In the genomic region with DNA sequence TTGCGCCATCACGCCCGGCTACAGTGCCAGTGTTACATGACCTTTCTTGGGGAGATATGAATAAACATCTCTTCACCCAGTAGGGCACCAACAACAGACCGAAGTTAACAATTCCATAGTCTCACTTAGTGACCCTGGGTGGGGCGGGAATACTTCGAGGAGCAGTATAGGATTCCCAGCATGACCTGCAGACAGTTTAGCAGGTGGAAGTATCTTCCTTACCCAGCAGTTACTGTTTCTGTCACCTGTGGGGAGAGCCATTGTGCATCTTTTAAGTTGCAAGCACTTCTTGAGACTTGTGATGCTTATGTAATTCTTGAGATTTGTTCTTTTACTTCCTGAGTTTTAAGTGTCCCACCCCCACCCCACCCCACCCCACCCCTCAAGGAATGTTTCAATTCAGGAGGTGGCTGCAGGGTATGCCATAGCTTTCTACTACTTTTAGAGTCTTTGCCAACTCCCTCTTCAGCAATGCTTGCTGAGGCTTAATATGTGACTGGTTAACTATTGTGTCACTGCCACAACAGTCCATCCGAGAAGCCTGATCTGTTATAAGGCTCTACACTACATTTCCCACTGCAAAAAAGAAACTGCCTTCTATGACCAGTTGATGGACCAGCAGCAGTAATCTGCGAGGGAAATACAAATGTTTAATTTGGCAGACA, we compare ENCODE assay signal across 23 mouse cellular contexts. TPM values are rescaled to one million over a fixed set of nuclear protein-coding genes. Genes with fewer than 3 reads are reported as not detected.
A peak's percentile ranks its signal among the peaks of the same experiment; 100 is the strongest.
DNase-seq lines count a peak whose midpoint lies in the region; ATAC-seq lines count a peak whose summit lies in the region.
"Had no signal": no experiment of that assay in that cellular context is flagged by ENCODE, and none has a peak within 500 bp of the region (broad histone marks: within the 10 kb centered on the region; RNA-seq: fewer than 3 reads in every experiment).

No protein-coding gene starts in this region.

- 86% methylated on average over 8 of the region's 8 CpGs for WGBS in heart, embryonic 12.5 days
- WGBS in kidney, embryonic 14.5 days, result 90% methylated on average over 8 of the region's 8 CpGs

- peak overlapping the region; percentile 24; the same call in 1 of the 2 replicates for H3K9ac ChIP-seq in heart, embryonic 12.5 days
- no peak overlapping the region for H3K9ac ChIP-seq in kidney, embryonic 14.5 days (ENCODE audit: low read depth, low read length)
- H3K9ac ChIP-seq: embryonic facial prominence, embryonic 12.5 days; liver, embryonic 13.5 days; midbrain, embryonic 12.5 days; neural tube, embryonic 12.5 days had no signal

- no peak for DNase-seq in heart, adult 18-20 months
- DNase-seq in kidney, adult 9 months, result peak; percentile 36
- DNase-seq in lung, postnatal 25 days (ENCODE audit: low spot score), result peak; percentile 51
- DNase-seq in lung, postnatal 36 days, result no peak
- DNase-seq in ZHBTc4 (ENCODE audit: low read depth, low spot score), result peak; percentile 80
- DNase-seq in MN1 (ENCODE audit: low spot score), result no peak
- DNase-seq: adrenal gland, postnatal 25 days; cerebellum, adult 11 months; cerebellum, postnatal 10 days; gastrocnemius, postnatal 36 days; liver, embryonic 13.5 days; lung, postnatal 4 days; thymus, postnatal 36 days had no signal

- H3K36me3 ChIP-seq in heart, embryonic 12.5 days, result peaks cover 36% of the 10 kb centered on the region
- H3K36me3 ChIP-seq in kidney, embryonic 14.5 days (ENCODE audit: control insufficient read depth, insufficient read depth, low read length), result peaks cover 39% of the 10 kb centered on the region

- peak overlapping the region; percentile 85 for H3K27ac ChIP-seq in heart, embryonic 12.5 days (ENCODE audit: poor library complexity, severe bottlenecking)
- H3K27ac ChIP-seq in kidney, embryonic 14.5 days (ENCODE audit: low read depth, low read length), result no peak overlapping the region
- H3K27ac ChIP-seq: embryonic facial prominence, embryonic 12.5 days; hindbrain, embryonic 10.5 days; hindbrain, postnatal 0 days; liver, embryonic 13.5 days; midbrain, embryonic 12.5 days; neural tube, embryonic 12.5 days had no signal

- H3K27me3 ChIP-seq in heart, embryonic 12.5 days (replicated peaks), result no peaks in the 10 kb centered on the region
- no peaks in the 10 kb centered on the region for H3K27me3 ChIP-seq in kidney, embryonic 14.5 days (ENCODE audit: control insufficient read depth, insufficient read depth, low read length)
- H3K27me3 ChIP-seq: CH12.LX; embryonic facial prominence, embryonic 12.5 days; liver, embryonic 13.5 days; midbrain, embryonic 12.5 days; neural tube, embryonic 12.5 days had no signal

- no peaks in the 10 kb centered on the region for H3K9me3 ChIP-seq in heart, embryonic 12.5 days (replicated peaks)
- H3K9me3 ChIP-seq in kidney, embryonic 14.5 days (ENCODE audit: control insufficient read depth, low read length), result no peaks in the 10 kb centered on the region
- H3K9me3 ChIP-seq: embryonic facial prominence, embryonic 12.5 days; hindbrain, embryonic 10.5 days; liver, embryonic 13.5 days; midbrain, embryonic 12.5 days; neural tube, embryonic 12.5 days had no signal

- no peak overlapping the region for H3K4me3 ChIP-seq in heart, embryonic 12.5 days
- no peak overlapping the region for H3K4me3 ChIP-seq in kidney, embryonic 14.5 days (ENCODE audit: low read length)
- H3K4me3 ChIP-seq: embryonic facial prominence, embryonic 12.5 days; hindbrain, embryonic 10.5 days; liver, embryonic 13.5 days; midbrain, embryonic 12.5 days; neural tube, embryonic 12.5 days had no signal

- no peak for ATAC-seq in heart, embryonic 12.5 days (ENCODE audit: insufficient number of reproducible peaks, low FRiP score)
- no peak for ATAC-seq in kidney, embryonic 14.5 days (ENCODE audit: low FRiP score, low TSS enrichment)
- ATAC-seq: forebrain, embryonic 14.5 days; hindbrain, postnatal 0 days; intestine, postnatal 0 days had no signal

- peaks cover 73% of the 10 kb centered on the region for H3K4me1 ChIP-seq in heart, embryonic 12.5 days (replicated peaks)
- H3K4me1 ChIP-seq in kidney, embryonic 14.5 days (ENCODE audit: control insufficient read depth, insufficient read depth, low read length), result peaks cover 17% of the 10 kb centered on the region; the same call in 1 of the 2 replicates

- no peak overlapping the region for H3K4me2 ChIP-seq in heart, embryonic 12.5 days
- no peak overlapping the region for H3K4me2 ChIP-seq in kidney, embryonic 14.5 days (replicated peaks; ENCODE audit: low read depth, low read length)
- H3K4me2 ChIP-seq: embryonic facial prominence, embryonic 12.5 days; liver, embryonic 13.5 days; midbrain, embryonic 12.5 days; neural tube, embryonic 12.5 days had no signal

RNA-seq across cellular contexts. Expression of gene Get4, which starts 6.4 kb away (rescaled TPM):
- polyA plus RNA-seq in heart, embryonic 12.5 days (2016; fragmentation: Nextera tagmentation; extraction: Ambion mirVana), result 151 and 158 TPM in 2 replicates
- total RNA-seq in heart, adult 18-20 months (2021), result 10 to 100 TPM; 42.0 to 44.7 TPM
- 132 and 156 TPM in 2 replicates for polyA plus RNA-seq in kidney, embryonic 14.5 days (2014; fragmentation: Nextera tagmentation; extraction: Ambion mirVana)

RNA-seq across cellular contexts. Expression of gene Sun1, which starts 58.1 kb away (rescaled TPM):
- 41.8 and 42.4 TPM in 2 replicates for polyA plus RNA-seq in heart, embryonic 12.5 days (2016; fragmentation: Nextera tagmentation; extraction: Ambion mirVana)
- total RNA-seq in heart, adult 18-20 months (2021), result 10 to 100 TPM; 48.3 to 56.7 TPM
- 29.2 and 59.5 TPM in 2 replicates for polyA plus RNA-seq in kidney, embryonic 14.5 days (2014; fragmentation: Nextera tagmentation; extraction: Ambion mirVana)

Comparison
In these comparisons a context has a peak if more than half of its experiments do, and no peak if none do; other contexts are left out.
1. DNase-seq: peak in kidney, adult 9 months (single experiment), lung, postnatal 25 days (single experiment) and ZHBTc4 (single experiment); none in heart, adult 18-20 months (0 of 2), lung, postnatal 36 days (single experiment) and MN1 (single experiment).